Mouse (Mus musculus): Measurements from ENCODE around the gene P2rx7. TPM values are rescaled to one million over a fixed set of nuclear protein-coding genes. Genes with fewer than 3 reads are reported as not detected.

Gene P2rx7
- polyA plus RNA-seq, 1 experiment from 2014 or later: 3.3 TPM

DNA sequence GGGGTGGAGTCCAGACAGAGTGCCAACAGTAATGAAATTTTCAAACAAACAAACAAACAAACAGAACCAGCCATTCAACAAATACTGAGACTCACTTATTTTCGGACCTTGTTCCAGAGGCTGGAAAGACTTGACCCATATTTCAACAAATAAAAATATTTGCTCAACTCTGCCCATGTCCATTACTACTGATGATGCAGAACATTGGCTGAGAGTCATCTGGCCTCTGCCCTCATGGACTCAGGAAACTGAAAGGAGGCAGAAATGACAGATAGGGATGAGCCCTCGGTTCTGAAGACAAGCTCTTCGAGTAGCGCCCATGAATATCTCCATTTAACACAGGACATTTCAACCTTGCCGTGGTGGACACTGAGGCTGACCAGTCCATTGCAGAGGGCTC, 21.2 kb upstream of the P2rx7 start:
- no peaks in the 10 kb centered on the region for H3K27me3 ChIP-seq (ENCODE audit: control insufficient read depth, insufficient read depth, low read length)
- H3K4me3 ChIP-seq (replicated peaks; ENCODE audit: low read length): no peak overlapping the region
- no peaks in the 10 kb centered on the region for H3K36me3 ChIP-seq (ENCODE audit: control insufficient read depth, insufficient read depth, low read length)
- H3K9ac ChIP-seq (ENCODE audit: low read length): no peak overlapping the region; the same call in 1 of the 2 replicates
- H3K9me3 ChIP-seq (replicated peaks; ENCODE audit: control insufficient read depth, low read length): no peaks in the 10 kb centered on the region
- peak overlapping the region; percentile 94 for H3K27ac ChIP-seq (ENCODE audit: low read length)
- H3K4me2 ChIP-seq (ENCODE audit: low read depth, low read length): no peak overlapping the region
- 92% methylated on average over 5 of the region's 5 CpGs for WGBS
- no peak for ATAC-seq (ENCODE audit: insufficient read depth, low FRiP score)
- peaks cover 8% of the 10 kb centered on the region for H3K4me1 ChIP-seq (ENCODE audit: control insufficient read depth, insufficient read depth, low read length)

GRCm38 (mm10) chr5:122623861-122624260, 19.9 kb upstream of the P2rx7 start:
- Histone ChIP-seq H3K9me3 (replicated peaks; ENCODE audit: control insufficient read depth, low read length) (no peaks in the 10 kb centered on the region), H3K27me3 (ENCODE audit: control insufficient read depth, insufficient read depth, low read length) (no peaks in the 10 kb centered on the region), H3K4me2 (ENCODE audit: low read depth, low read length) (no peak overlapping the region), H3K4me3 (replicated peaks; ENCODE audit: low read length) (no peak overlapping the region), H3K4me1 (ENCODE audit: control insufficient read depth, insufficient read depth, low read length) (peaks cover 8% of the 10 kb centered on the region), H3K36me3 (ENCODE audit: control insufficient read depth, insufficient read depth, low read length) (no peaks in the 10 kb centered on the region), H3K27ac (ENCODE audit: low read length) (no peak overlapping the region), H3K9ac (ENCODE audit: low read length) (no peak overlapping the region)
- no peak for ATAC-seq (ENCODE audit: insufficient read depth, low FRiP score)
- WGBS: 79% methylated on average over 9 of the region's 9 CpGs

GRCm38 (mm10) chr5:122624952-122625479, 18.7 kb upstream of the P2rx7 start:
- ATAC-seq (ENCODE audit: insufficient read depth, low FRiP score): no peak
- no peak overlapping the region for H3K9ac ChIP-seq (ENCODE audit: low read length)
- WGBS: 80% methylated on average over 11 of the region's 11 CpGs
- H3K27ac ChIP-seq (ENCODE audit: low read length): no peak overlapping the region
- no peaks in the 10 kb centered on the region for H3K9me3 ChIP-seq (replicated peaks; ENCODE audit: control insufficient read depth, low read length)
- no peak overlapping the region for H3K4me3 ChIP-seq (replicated peaks; ENCODE audit: low read length)
- no peaks in the 10 kb centered on the region for H3K27me3 ChIP-seq (ENCODE audit: control insufficient read depth, insufficient read depth, low read length)
- no peak overlapping the region for H3K4me2 ChIP-seq (ENCODE audit: low read depth, low read length)
- no peaks in the 10 kb centered on the region for H3K36me3 ChIP-seq (ENCODE audit: control insufficient read depth, insufficient read depth, low read length)
- peaks cover 8% of the 10 kb centered on the region for H3K4me1 ChIP-seq (ENCODE audit: control insufficient read depth, insufficient read depth, low read length)

DNA sequence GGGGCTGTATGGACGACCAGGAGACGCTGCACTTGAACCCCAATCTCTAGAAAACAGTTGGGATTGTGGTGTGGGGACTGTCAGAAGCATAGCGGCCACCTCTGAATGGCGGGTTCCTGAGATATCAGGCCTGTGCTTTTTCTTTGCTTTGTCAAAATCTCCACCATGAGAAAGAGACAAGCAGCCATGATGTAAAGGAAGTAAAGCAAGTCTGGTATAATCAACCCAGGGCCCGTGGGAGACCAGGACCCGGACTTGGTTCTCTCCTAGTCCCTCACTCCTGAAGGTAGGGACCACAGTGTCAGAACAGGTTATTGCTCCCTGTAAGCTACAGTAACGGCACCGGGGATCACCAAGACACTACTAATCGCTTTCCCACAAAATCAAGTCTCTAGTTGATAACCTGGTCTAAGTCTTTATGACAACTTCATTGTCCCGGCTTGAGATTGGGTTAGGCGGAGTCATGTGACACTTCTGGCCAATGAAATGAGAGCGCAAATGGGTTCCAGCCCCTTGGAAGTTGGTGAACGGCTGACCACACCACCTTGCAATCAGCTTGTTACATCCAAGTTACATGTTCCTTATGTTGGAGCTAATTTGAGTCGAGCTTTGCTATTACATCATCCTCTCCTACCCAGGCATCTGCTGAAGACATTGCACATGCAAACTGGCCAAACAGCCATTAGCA, 18.0 kb upstream of the P2rx7 start:
- WGBS: 88% methylated on average over 14 of the region's 14 CpGs
- Histone ChIP-seq H3K36me3 (ENCODE audit: control insufficient read depth, insufficient read depth, low read length) (no peaks in the 10 kb centered on the region), H3K9ac (ENCODE audit: low read length) (no peak overlapping the region), H3K27ac (ENCODE audit: low read length) (no peak overlapping the region), H3K4me1 (ENCODE audit: control insufficient read depth, insufficient read depth, low read length) (peaks cover 8% of the 10 kb centered on the region), H3K9me3 (replicated peaks; ENCODE audit: control insufficient read depth, low read length) (no peaks in the 10 kb centered on the region), H3K4me2 (ENCODE audit: low read depth, low read length) (no peak overlapping the region), H3K4me3 (replicated peaks; ENCODE audit: low read length) (no peak overlapping the region), H3K27me3 (ENCODE audit: control insufficient read depth, insufficient read depth, low read length) (no peaks in the 10 kb centered on the region)
- no peak for ATAC-seq (ENCODE audit: insufficient read depth, low FRiP score)

- Histone ChIP-seq H3K4me2 (ENCODE audit: low read depth, low read length) (no peak overlapping the region), H3K4me1 (ENCODE audit: control insufficient read depth, insufficient read depth, low read length) (no peaks in the 10 kb centered on the region), H3K9ac (ENCODE audit: low read length) (no peak overlapping the region), H3K9me3 (replicated peaks; ENCODE audit: control insufficient read depth, low read length) (no peaks in the 10 kb centered on the region), H3K27me3 (ENCODE audit: control insufficient read depth, insufficient read depth, low read length) (no peaks in the 10 kb centered on the region), H3K36me3 (ENCODE audit: control insufficient read depth, insufficient read depth, low read length) (no peaks in the 10 kb centered on the region), H3K4me3 (replicated peaks; ENCODE audit: low read length) (no peak overlapping the region), H3K27ac (ENCODE audit: low read length) (no peak overlapping the region)
- ATAC-seq (ENCODE audit: insufficient read depth, low FRiP score): peak; percentile 76; the same call in 1 of the 2 replicates
- 40% methylated on average over 2 of the region's 2 CpGs for WGBS
Measured at GRCm38 (mm10) chr5:122627243-122627642, 16.5 kb upstream of the P2rx7 start.

- no peak for ATAC-seq (ENCODE audit: insufficient read depth, low FRiP score)
- no peak overlapping the region for H3K9ac ChIP-seq (ENCODE audit: low read length)
- no peaks in the 10 kb centered on the region for H3K27me3 ChIP-seq (ENCODE audit: control insufficient read depth, insufficient read depth, low read length)
- H3K4me2 ChIP-seq (ENCODE audit: low read depth, low read length): no peak overlapping the region
- H3K36me3 ChIP-seq (ENCODE audit: control insufficient read depth, insufficient read depth, low read length): no peaks in the 10 kb centered on the region
- no peak overlapping the region for H3K27ac ChIP-seq (ENCODE audit: low read length)
- no peaks in the 10 kb centered on the region for H3K4me1 ChIP-seq (ENCODE audit: control insufficient read depth, insufficient read depth, low read length)
- no peak overlapping the region for H3K4me3 ChIP-seq (replicated peaks; ENCODE audit: low read length)
- 69% methylated on average over 8 of the region's 8 CpGs for WGBS
- H3K9me3 ChIP-seq (replicated peaks; ENCODE audit: control insufficient read depth, low read length): no peaks in the 10 kb centered on the region
Measured at GRCm38 (mm10) chr5:122635228-122635627, 8.5 kb upstream of the P2rx7 start.

DNA sequence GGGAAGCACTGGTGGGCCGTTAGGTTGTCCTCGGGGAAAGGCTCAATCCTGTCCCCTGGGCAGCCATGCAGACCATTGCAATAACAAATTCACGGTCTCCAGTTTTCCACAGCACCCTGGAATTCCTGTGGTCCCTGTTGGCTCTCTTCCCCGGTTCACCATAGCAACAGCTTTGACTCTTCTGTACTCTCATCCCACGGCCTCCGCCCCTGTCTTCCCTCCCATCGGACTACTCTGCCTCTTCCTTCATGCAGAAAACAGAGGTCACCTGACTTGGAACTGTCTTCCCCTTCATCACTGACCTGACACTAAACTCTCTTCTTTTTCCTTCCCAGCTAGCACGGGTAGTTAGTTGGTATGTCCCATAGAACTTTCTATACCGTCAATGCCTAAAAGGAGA, 7.4 kb upstream of the P2rx7 start:
- no peaks in the 10 kb centered on the region for H3K9me3 ChIP-seq (replicated peaks; ENCODE audit: control insufficient read depth, low read length)
- no peak overlapping the region for H3K4me3 ChIP-seq (replicated peaks; ENCODE audit: low read length)
- H3K27ac ChIP-seq (ENCODE audit: low read length): no peak overlapping the region
- H3K27me3 ChIP-seq (ENCODE audit: control insufficient read depth, insufficient read depth, low read length): no peaks in the 10 kb centered on the region
- H3K4me2 ChIP-seq (ENCODE audit: low read depth, low read length): no peak overlapping the region
- no peaks in the 10 kb centered on the region for H3K4me1 ChIP-seq (ENCODE audit: control insufficient read depth, insufficient read depth, low read length)
- no peaks in the 10 kb centered on the region for H3K36me3 ChIP-seq (ENCODE audit: control insufficient read depth, insufficient read depth, low read length)
- no peak overlapping the region for H3K9ac ChIP-seq (ENCODE audit: low read length)
- no peak for ATAC-seq (ENCODE audit: insufficient read depth, low FRiP score)
- WGBS: 74% methylated on average over 9 of the region's 9 CpGs

GRCm38 (mm10) chr5:122636958-122637357, 6.8 kb upstream of the P2rx7 start:
- no peaks in the 10 kb centered on the region for H3K4me1 ChIP-seq (ENCODE audit: control insufficient read depth, insufficient read depth, low read length)
- H3K4me2 ChIP-seq (ENCODE audit: low read depth, low read length): peak overlapping the region; percentile 23; the same call in 1 of the 2 replicates
- WGBS: 33% methylated on average over 16 of the region's 16 CpGs
- no peak overlapping the region for H3K27ac ChIP-seq (ENCODE audit: low read length)
- ATAC-seq (ENCODE audit: insufficient read depth, low FRiP score): peak; percentile 39; the same call in 1 of the 2 replicates
- no peaks in the 10 kb centered on the region for H3K9me3 ChIP-seq (replicated peaks; ENCODE audit: control insufficient read depth, low read length)
- H3K9ac ChIP-seq (ENCODE audit: low read length): no peak overlapping the region
- no peaks in the 10 kb centered on the region for H3K27me3 ChIP-seq (ENCODE audit: control insufficient read depth, insufficient read depth, low read length)
- 0 out of 2 replicates have a peak overlapping the region, but pooled peaks have one; percentile 9 for H3K4me3 ChIP-seq (replicated peaks; ENCODE audit: low read length)
- no peaks in the 10 kb centered on the region for H3K36me3 ChIP-seq (ENCODE audit: control insufficient read depth, insufficient read depth, low read length)

GRCm38 (mm10) chr5:122638296-122638695, 5.4 kb upstream of the P2rx7 start:
- no peak overlapping the region for H3K9ac ChIP-seq (ENCODE audit: low read length)
- H3K27me3 ChIP-seq (ENCODE audit: control insufficient read depth, insufficient read depth, low read length): no peaks in the 10 kb centered on the region
- no peak overlapping the region for H3K27ac ChIP-seq (ENCODE audit: low read length)
- no peaks in the 10 kb centered on the region for H3K9me3 ChIP-seq (replicated peaks; ENCODE audit: control insufficient read depth, low read length)
- H3K36me3 ChIP-seq (ENCODE audit: control insufficient read depth, insufficient read depth, low read length): no peaks in the 10 kb centered on the region
- no peaks in the 10 kb centered on the region for H3K4me1 ChIP-seq (ENCODE audit: control insufficient read depth, insufficient read depth, low read length)
- WGBS: 72% methylated on average over 2 of the region's 2 CpGs
- no peak overlapping the region for H3K4me3 ChIP-seq (replicated peaks; ENCODE audit: low read length)
- no peak overlapping the region for H3K4me2 ChIP-seq (ENCODE audit: low read depth, low read length)
- no peak for ATAC-seq (ENCODE audit: insufficient read depth, low FRiP score)
